Mouse (Mus musculus): ENCODE data around the gene Zfp683. TPM values are rescaled to one million over a fixed set of nuclear protein-coding genes. Genes with fewer than 3 reads are reported as not detected.

Gene Zfp683
- total and polyA plus RNA-seq, 2 experiments: 0.55 TPM; not detected in 1

- no peak for DNase-seq (ENCODE audit: extremely low read depth, low read depth, low spot score)
- H3K9ac ChIP-seq (ENCODE audit: low read depth, low read length): no peak overlapping the region
- H3K36me3 ChIP-seq (ENCODE audit: control insufficient read depth, insufficient read depth, low read length): no peaks in the 10 kb centered on the region
- no peaks in the 10 kb centered on the region for H3K27me3 ChIP-seq (ENCODE audit: control insufficient read depth, insufficient read depth, low read length)
- no peaks in the 10 kb centered on the region; the same call in 1 of the 2 replicates for H3K4me1 ChIP-seq (ENCODE audit: control insufficient read depth, insufficient read depth, low read length)
- H3K4me3 ChIP-seq (ENCODE audit: insufficient read depth, low read depth, low read length): no peak overlapping the region
- no peak overlapping the region for H3K27ac ChIP-seq (replicated peaks; ENCODE audit: insufficient read depth, low read depth, low read length)
- 57% methylated on average over 23 of the region's 23 CpGs for whole genome bisulfite sequencing
- no peak for TF ChIP-seq CTCF (IDR thresholded peaks at IDR 0.05; ENCODE audit: low read depth, low read length)
- TF ChIP-seq POLR2A (IDR thresholded peaks at IDR 0.05; ENCODE audit: extremely low read depth, insufficient read depth, low read length): no peak
- no peaks in the 10 kb centered on the region for H3K79me2 ChIP-seq (ENCODE audit: control insufficient read depth, insufficient read depth, low read length)
Measured at GRCm38 (mm10) chr4:134065431-134066004, 11.9 kb downstream of the Zfp683 start.

DNA sequence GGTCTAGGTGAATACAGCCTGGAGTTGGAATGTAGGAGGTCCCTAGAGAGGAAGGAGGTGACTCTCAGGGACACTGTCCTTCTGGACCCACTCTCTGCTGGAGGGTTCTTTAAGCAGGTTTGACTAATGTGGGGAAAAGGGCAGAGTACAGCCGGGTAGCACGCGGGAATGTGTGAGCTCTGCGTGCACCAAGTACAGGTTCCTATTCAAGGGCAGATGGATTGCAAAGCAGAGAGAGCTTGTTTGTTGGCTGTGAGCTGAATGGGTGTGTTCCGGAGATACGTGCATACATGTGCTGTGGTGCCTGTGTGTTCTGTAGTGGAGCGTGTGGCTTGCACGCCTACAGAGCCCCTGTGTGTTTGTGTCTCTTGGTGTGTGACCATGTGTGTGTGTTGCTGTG, 13.7 kb downstream of the Zfp683 start:
- no peak for TF ChIP-seq CTCF (IDR thresholded peaks at IDR 0.05; ENCODE audit: low read depth, low read length)
- TF ChIP-seq POLR2A (IDR thresholded peaks at IDR 0.05; ENCODE audit: extremely low read depth, insufficient read depth, low read length): no peak
- Histone ChIP-seq H3K36me3 (ENCODE audit: control insufficient read depth, insufficient read depth, low read length) (no peaks in the 10 kb centered on the region), H3K4me1 (ENCODE audit: control insufficient read depth, insufficient read depth, low read length) (no peaks in the 10 kb centered on the region; the same call in 1 of the 2 replicates), H3K27ac (replicated peaks; ENCODE audit: insufficient read depth, low read depth, low read length) (no peak overlapping the region), H3K4me3 (ENCODE audit: insufficient read depth, low read depth, low read length) (no peak overlapping the region), H3K79me2 (ENCODE audit: control insufficient read depth, insufficient read depth, low read length) (no peaks in the 10 kb centered on the region), H3K27me3 (ENCODE audit: control insufficient read depth, insufficient read depth, low read length) (no peaks in the 10 kb centered on the region), H3K9ac (ENCODE audit: low read depth, low read length) (no peak overlapping the region)
- peak; percentile 61 for DNase-seq (ENCODE audit: extremely low read depth, low read depth, low spot score)
- WGBS: 44% methylated on average over 8 of the region's 8 CpGs

DNA sequence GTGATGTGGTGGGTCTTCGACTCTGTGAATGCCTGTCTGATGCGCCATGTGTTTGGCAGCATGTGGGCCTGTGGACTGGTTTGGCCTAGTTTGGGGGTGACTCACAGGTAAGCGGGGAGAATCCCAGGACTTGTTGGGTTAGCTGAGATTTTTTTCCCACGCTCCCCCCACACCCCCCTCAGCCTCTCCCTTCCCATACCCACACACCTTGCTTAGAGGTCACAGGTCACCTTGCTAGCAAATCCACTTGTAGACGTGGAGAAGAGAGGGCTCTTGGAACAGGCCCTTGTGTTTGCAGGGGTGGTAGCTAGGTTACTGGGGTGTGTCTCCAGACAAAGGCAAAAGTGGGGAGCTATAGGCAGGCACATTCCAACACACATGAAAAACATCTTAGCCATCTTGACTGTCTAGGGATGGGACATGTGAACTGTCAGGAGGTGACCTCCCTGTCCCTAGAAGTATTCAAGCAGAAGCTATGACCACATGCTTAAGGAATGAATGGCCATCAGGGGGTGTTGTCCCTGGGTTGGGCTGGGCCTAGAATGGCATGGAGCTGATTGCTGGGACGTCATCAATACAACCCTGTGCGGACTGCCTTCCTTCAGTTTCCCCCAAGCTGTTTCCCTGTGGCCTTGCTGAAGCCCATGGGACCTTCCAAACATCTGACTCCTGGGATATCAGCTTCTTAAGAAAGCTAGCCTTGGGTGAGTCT, 14.4 kb downstream of the Zfp683 start:
- H3K4me1 ChIP-seq (ENCODE audit: control insufficient read depth, insufficient read depth, low read length): no peaks in the 10 kb centered on the region
- WGBS: 82% methylated on average over 7 of the region's 7 CpGs
- H3K27ac ChIP-seq (replicated peaks; ENCODE audit: insufficient read depth, low read depth, low read length): no peak overlapping the region
- no peaks in the 10 kb centered on the region for H3K79me2 ChIP-seq (ENCODE audit: control insufficient read depth, insufficient read depth, low read length)
- no peak overlapping the region for H3K9ac ChIP-seq (ENCODE audit: low read depth, low read length)
- H3K36me3 ChIP-seq (ENCODE audit: control insufficient read depth, insufficient read depth, low read length): no peaks in the 10 kb centered on the region
- TF ChIP-seq POLR2A (IDR thresholded peaks at IDR 0.05; ENCODE audit: extremely low read depth, insufficient read depth, low read length) (no peak), CTCF (IDR thresholded peaks at IDR 0.05; ENCODE audit: low read depth, low read length) (no peak)
- no peaks in the 10 kb centered on the region for H3K27me3 ChIP-seq (ENCODE audit: control insufficient read depth, insufficient read depth, low read length)
- no peak overlapping the region for H3K4me3 ChIP-seq (ENCODE audit: insufficient read depth, low read depth, low read length)
- DNase-seq (ENCODE audit: extremely low read depth, low read depth, low spot score): no peak

- Histone ChIP-seq H3K9ac (ENCODE audit: low read depth, low read length) (no peak overlapping the region), H3K79me2 (ENCODE audit: control insufficient read depth, insufficient read depth, low read length) (no peaks in the 10 kb centered on the region), H3K27me3 (ENCODE audit: control insufficient read depth, insufficient read depth, low read length) (no peaks in the 10 kb centered on the region), H3K36me3 (ENCODE audit: control insufficient read depth, insufficient read depth, low read length) (no peaks in the 10 kb centered on the region), H3K4me1 (ENCODE audit: control insufficient read depth, insufficient read depth, low read length) (no peaks in the 10 kb centered on the region), H3K27ac (replicated peaks; ENCODE audit: insufficient read depth, low read depth, low read length) (no peak overlapping the region), H3K4me3 (ENCODE audit: insufficient read depth, low read depth, low read length) (no peak overlapping the region)
- TF ChIP-seq POLR2A (IDR thresholded peaks at IDR 0.05; ENCODE audit: extremely low read depth, insufficient read depth, low read length) (no peak), CTCF (IDR thresholded peaks at IDR 0.05; ENCODE audit: low read depth, low read length) (no peak)
- WGBS: 72% methylated on average over 4 of the region's 4 CpGs
- no peak for DNase-seq (ENCODE audit: extremely low read depth, low read depth, low spot score)
Measured at GRCm38 (mm10) chr4:134068793-134069580, 15.3 kb downstream of the Zfp683 start.

DNA sequence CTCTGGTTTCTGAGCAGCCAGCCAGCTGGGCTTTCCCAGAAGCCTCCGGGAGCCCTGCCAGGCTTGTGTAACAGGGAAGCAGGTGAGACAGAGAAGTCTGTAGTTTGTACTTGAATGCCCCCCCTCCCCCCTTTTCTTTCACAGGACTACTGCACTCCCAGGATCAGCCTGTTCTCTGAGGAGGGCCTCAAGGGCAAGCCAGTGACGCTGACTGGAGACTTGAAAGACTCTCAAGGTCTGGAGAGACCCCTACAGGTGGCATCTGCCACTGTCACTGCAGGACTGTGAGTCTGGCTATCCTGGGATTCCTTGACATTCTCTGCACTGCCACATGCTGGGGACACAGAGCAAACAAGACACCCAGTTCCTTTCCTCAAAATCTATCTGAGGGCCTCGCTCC, 25.1 kb downstream of the Zfp683 start:
- WGBS: 47% methylated on average over 3 of the region's 3 CpGs
- no peaks in the 10 kb centered on the region for H3K36me3 ChIP-seq (ENCODE audit: control insufficient read depth, insufficient read depth, low read length)
- no peak overlapping the region for H3K9ac ChIP-seq (ENCODE audit: low read depth, low read length)
- DNase-seq (ENCODE audit: extremely low read depth, low read depth, low spot score): no peak
- no peaks in the 10 kb centered on the region for H3K4me1 ChIP-seq (ENCODE audit: control insufficient read depth, insufficient read depth, low read length)
- TF ChIP-seq CTCF (IDR thresholded peaks at IDR 0.05; ENCODE audit: low read depth, low read length) (peak; percentile 48), POLR2A (IDR thresholded peaks at IDR 0.05; ENCODE audit: extremely low read depth, insufficient read depth, low read length) (no peak)
- H3K27ac ChIP-seq (replicated peaks; ENCODE audit: insufficient read depth, low read depth, low read length): no peak overlapping the region
- H3K4me3 ChIP-seq (ENCODE audit: insufficient read depth, low read depth, low read length): no peak overlapping the region
- no peaks in the 10 kb centered on the region for H3K79me2 ChIP-seq (ENCODE audit: control insufficient read depth, insufficient read depth, low read length)
- peaks cover 3% of the 10 kb centered on the region; the same call in 1 of the 2 replicates for H3K27me3 ChIP-seq (ENCODE audit: control insufficient read depth, insufficient read depth, low read length)

Data from liver, adult 2 months (tissue).